Mouse (Mus musculus): ENCODE measurements at regions not wholly inside any gene's neighbourhood (a gene's known extent, or its start where the extent isn't known, plus 50 kb on each side); places are given as distances from the start of the nearest gene placed in this dataset.
A peak's percentile ranks its signal among the peaks of the same experiment; 100 is the strongest.

GRCm38 (mm10) chr12:12701060-12701667 is 240.6 kb downstream of the Mycn start:
- no peak for DNase-seq

GRCm38 (mm10) chr12:12693838-12694777 is 247.6 kb downstream of the Mycn start:
- DNase-seq: no peak

DNA sequence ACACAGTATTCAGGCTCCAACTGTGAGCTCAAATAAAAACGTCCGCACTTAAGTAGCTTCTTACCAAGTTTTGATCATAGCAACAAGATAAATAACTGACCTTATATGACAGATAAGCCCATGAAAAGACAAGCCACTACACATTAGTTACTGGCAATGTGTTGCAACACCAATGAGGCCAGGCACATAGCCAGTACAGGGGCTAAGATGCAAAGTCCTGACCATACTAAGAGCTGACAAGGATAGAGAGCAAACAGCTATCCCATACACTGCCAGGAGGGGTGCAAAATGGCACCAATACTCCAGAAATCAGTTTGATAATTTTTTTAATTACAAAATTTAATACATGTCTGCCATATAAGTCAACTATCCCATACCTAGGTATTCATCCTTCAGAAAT is 254.3 kb downstream of the Mycn start:
- no peak for DNase-seq

- DNase-seq: no peak
Observed at GRCm38 (mm10) chr12:12685217-12685522, 256.5 kb downstream of the Mycn start.

DNA sequence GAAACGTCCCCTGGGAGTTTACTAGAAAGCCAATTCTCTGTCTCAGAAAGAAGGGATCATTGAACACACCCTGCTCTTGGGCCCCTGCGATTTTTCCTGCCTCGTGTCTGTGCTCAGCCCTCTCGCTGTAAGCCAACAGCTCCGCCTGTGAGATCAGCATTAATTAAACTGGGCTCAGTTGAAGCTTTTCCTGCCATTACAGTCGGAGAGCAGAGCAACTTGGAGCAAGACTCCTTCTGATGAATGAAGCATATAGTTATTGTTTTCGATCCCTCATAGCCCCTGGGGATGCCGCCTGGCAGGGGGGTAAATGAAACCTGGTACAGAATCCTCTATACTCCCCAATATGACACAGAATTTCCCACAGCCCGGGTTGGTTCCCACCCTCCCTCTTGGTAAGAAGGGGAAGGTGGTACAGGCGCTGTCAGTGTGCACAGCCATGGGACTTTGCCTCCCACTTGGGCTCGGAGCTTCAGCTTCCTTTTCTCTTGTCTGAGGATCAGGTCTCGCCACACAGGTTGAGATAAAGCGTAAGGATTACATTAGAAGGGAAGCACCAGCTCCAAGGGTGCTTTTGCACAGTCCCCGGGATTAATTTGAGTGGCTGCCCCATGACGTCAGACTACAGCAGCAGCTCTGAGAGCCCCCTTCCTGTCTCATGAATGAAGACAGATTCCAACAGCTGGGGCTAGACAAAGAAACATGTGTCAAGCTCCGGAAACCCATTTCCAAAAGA is 257.1 kb downstream of the Mycn start:
- DNase-seq: peak; percentile 8

GRCm38 (mm10) chr12:12683733-12684470 is 257.8 kb downstream of the Mycn start:
- no peak for DNase-seq

GRCm38 (mm10) chr12:12681101-12681500 is 260.6 kb downstream of the Mycn start:
- no peak for DNase-seq

DNA sequence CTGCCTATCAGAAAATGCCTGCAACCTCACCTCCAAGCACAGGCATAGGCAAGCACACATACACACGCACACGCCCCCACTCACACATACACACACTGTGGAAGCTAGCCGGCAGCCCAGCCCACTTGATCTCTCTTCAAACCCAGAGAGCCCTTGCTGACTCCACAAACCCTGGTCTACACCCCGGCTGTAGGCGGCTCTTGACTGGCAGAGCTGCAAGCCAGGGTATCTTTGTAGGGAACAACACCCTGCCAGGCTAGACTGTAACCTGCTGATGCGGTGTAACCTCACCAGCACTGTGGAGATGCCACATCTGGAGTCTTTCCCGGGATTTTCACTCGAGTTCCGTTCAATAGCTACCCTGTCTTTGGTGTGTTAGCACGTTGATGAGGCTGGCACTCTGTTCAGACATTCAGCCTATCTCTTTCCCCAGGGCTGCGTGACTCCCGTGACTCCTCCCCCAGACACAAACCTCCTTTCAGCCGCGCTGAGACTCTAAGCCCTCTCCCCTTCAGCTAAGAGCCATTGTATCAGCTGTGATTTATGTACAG is 261.3 kb downstream of the Mycn start:
- DNase-seq: no peak

- peak; percentile 36 for DNase-seq
Observed at GRCm38 (mm10) chr12:12676676-12677075, 265.0 kb downstream of the Mycn start.

GRCm38 (mm10) chr12:12669931-12670330 is 271.8 kb downstream of the Mycn start:
- DNase-seq: peak; percentile 6

DNA sequence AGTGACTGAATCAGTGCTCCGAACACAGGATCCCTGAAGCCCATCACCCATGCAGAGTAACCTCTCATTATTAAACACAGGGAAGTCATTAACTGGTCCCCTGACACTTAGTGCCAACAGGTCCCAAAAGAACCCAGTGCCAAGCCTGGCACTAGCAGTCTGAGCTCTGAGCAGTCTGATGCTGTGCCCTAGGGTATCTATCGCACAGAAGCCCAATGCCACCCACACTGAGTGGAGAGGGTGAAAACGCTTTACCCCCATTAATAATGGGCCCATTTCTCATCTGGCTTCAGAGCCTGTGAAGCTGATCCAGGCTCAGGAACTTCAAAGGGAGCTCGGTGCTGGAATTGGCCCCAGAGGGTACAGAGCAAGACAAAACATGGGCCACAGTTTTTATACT is 272.8 kb downstream of the Mycn start:
- DNase-seq: no peak

- no peak for DNase-seq
Observed at GRCm38 (mm10) chr12:12655611-12656010, 286.1 kb downstream of the Mycn start.

DNA sequence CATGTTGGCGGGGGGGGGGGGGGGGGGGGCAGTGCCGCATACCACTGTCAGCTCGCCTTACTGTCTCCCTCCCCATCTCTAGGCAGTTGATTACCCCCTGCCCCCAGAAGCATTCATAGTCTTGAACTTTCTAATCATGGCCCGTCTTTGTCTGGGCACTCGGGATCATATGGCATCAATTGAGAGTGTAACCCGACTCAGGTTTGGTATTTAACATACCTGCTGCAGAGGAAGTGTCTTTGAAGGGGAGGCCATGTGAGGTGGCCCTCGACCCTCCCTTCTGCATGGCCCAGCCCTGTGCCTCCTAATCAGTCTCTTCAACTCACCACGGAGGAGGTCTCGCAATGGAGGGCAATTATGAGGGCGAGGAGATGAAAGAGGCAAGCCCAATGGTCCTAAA is 286.5 kb downstream of the Mycn start:
- no peak for DNase-seq

DNA sequence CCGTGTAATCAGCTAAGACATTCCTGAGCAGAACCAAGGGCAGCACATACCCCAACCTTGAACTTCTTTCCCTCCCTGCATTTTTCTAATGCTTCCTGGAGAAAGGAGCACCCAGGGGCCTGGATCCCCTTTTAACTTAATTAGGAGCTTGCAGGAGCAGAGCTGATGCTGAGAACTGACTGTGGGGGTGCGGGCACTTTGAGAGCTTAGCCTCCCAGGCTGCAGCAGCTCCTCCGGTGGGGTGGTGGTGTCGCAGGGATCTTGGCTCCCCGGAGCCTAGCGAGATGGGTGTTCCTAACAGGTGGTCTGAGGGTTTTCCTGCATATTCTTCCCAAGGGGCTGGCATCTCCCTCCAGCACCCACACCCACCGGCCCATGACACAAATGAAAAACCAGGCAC is 289.4 kb downstream of the Mycn start:
- no peak for DNase-seq

- no peak for DNase-seq
Observed at GRCm38 (mm10) chr12:12650309-12650708, 291.4 kb downstream of the Mycn start.

GRCm38 (mm10) chr12:12647467-12647866 is 294.2 kb downstream of the Mycn start:
- no peak for DNase-seq

DNA sequence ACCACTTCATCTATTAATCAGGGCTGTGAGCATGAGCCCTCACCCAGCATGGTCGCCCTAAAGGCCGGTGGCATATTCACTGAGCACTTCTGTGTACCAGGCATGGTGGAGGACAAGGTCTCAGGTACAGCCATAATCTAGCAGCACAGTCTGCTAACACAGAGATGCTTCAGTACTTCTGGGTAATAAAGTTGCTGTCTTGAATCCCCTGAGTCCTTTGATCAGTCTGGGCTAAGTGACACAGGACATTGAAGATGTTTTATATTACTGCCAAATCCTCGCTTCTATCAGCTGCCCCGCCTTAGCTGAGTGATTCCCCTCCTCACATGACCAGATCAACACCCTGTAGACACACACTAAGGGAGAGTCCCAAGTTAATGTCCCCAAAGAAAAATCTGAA is 296.5 kb downstream of the Mycn start:
- no peak for DNase-seq

GRCm38 (mm10) chr12:12643247-12643963 is 298.3 kb downstream of the Mycn start:
- no peak for DNase-seq

DNA sequence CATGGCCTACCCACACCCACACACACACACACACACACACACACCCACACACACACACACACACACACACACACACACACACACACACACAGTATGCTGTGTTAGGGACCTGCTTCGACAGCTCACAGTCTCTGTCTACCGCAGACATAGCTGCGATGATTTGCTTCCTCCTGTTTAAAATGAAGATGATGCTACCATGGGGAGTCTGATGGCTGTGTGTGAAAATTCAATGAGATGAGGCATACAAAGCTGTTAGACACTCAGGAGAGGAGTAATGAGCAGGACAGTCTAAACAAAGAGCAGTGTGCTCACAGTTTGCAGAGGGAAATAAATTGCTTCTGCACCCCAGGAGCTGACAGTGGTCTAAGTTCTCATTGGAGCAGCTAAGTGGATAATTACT is 306.4 kb downstream of the Mycn start:
- no peak for DNase-seq

- no peak for DNase-seq
Observed at GRCm38 (mm10) chr12:12627597-12627996, 314.1 kb downstream of the Mycn start.

- no peak for DNase-seq
Observed at GRCm38 (mm10) chr12:12625788-12626187, 315.9 kb downstream of the Mycn start.

DNA sequence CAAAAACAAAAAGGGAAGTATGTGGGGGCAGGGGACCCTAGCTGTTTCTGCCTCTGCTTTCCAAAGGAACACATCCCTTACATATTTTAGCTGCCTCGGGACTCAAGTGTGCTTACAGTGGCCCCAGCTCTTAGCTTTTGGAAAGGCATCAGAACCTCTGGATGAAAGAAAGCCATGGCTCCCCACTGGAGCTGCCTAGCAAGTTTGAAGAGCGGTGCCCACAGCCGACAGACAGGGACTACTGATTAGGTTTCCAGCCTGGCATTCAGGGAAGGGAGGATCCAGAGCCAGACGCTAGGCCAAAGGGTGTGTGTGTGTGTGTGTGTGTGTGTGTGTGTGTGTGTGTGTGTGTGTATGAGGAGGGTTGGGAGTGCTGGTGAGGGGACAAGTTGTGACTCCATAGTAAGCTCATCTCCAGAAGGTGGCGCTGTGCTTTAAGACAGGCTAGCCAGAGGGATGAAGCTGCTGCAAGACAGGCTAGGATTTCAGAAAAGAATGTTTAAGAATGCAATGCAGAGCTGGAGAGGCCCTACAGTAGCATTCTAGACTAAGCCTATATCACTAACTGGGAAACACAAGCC is 318.9 kb downstream of the Mycn start:
- peak; percentile 83 for DNase-seq

Data from kidney, postnatal 14 days (tissue).